Mouse (Mus musculus): ENCODE data around the gene P4hb. TPM values are rescaled to one million over a fixed set of nuclear protein-coding genes. Genes with fewer than 3 reads are reported as not detected.

The P4hb gene
- polyA plus RNA-seq, 1 experiment from 2014 or later = 519 TPM

DNA sequence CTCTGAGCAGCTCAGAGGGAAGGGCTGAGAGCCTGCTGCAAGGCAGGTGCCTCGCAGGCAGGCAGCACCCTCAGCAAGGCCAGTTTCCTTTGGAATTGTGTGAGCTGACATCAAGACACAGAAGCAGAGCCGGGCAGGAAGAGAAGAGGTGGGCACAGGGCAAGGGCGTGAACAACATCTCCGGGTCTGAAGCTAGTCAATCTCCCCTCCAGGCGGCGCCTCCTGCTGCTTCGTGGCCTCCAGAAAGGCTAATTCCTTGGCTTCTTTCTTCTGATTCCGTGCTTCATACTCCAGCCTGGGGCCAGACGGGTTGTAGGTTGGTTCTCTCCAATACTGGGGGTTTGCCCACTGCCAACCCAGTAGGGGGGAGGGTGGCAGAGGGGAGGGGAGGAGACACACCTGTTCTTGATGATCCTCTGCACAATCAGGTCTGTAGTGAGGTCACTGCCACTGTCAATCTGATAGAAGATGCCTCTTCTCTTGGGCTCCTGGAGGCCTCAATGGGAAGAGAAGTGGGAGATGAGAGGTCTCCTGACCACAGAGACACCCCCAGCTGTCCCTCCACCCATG lies 37.5 kb upstream of the P4hb start:
- WGBS = 85% methylated on average over 9 of the region's 9 CpGs
- Histone ChIP-seq H3K36me3 (peaks cover 87% of the 10 kb centered on the region), H3K27me3 (ENCODE audit: insufficient read depth, poor library complexity, severe bottlenecking) (peaks cover 35% of the 10 kb centered on the region), H3K4me3 (no peak overlapping the region), H3K4me1 (replicated peaks) (peaks cover 38% of the 10 kb centered on the region), H3K27ac (no peak overlapping the region), H3K9me3 (no peaks in the 10 kb centered on the region)
- no peak for DNase-seq (ENCODE audit: low spot score)

- Histone ChIP-seq H3K4me3 (0 out of 2 replicates have a peak overlapping the region, but pooled peaks have one; percentile 13), H3K9me3 (no peaks in the 10 kb centered on the region), H3K36me3 (peaks cover 89% of the 10 kb centered on the region), H3K4me1 (replicated peaks) (peaks cover 31% of the 10 kb centered on the region), H3K27me3 (ENCODE audit: insufficient read depth, poor library complexity, severe bottlenecking) (peaks cover 35% of the 10 kb centered on the region), H3K27ac (no peak overlapping the region)
- 38% methylated on average over 8 of the region's 8 CpGs for WGBS
- no peak for DNase-seq (ENCODE audit: low spot score)
Observed at GRCm38 (mm10) chr11:120609250-120609649, 36.2 kb upstream of the P4hb start.

DNA sequence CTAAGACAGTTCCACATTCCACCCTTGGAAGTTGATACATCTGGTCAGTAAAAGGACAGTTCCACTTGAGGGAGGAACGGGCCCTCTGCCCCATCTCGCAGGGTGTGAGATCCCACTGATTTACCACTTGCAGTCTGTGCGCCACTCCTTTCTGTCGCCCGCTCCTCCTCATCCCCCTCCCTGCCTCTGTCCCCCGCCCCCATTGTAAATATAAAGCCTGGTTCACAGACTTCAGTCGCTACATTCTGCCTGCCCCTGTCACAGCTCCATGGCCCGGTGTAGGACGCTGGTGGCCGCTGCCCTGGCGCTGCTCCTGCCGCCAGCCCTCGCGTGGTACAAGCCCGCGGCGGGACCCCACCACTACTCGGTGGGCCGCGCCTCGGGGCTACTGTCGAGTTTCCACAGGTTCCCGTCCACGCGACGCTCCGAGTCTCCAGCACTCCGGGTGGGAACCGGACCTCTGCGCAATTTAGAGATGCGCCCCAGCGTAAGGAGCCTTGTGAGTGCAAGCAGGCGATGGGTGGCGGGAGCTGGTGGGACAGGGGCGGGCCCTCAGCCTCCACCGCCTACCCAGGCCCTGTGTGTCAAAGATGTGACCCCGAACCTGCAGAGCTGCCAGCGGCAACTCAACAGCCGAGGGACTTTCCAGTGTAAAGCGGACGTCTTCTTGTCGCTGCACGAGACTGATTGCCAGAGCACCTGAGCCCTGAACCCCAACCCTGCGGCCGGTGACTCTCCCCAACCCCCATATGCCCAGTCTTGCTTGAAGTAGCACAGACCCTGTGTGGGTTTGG lies 35.4 kb upstream of the P4hb start, which contains the start of gene Npb:
TSS of gene Npb (plus strand) at position 237 of the 794 bp plus-strand sequence.
- Histone ChIP-seq H3K4me3 (peak within 1 kb of the TSS; percentile 43), H3K4me1 (replicated peaks) (peaks cover 31% of the 10 kb centered on the region), H3K27ac (peak within 1 kb of the TSS; percentile 73), H3K9me3 (no peaks in the 10 kb centered on the region), H3K27me3 (ENCODE audit: insufficient read depth, poor library complexity, severe bottlenecking) (peaks cover 35% of the 10 kb centered on the region), H3K36me3 (peaks cover 89% of the 10 kb centered on the region)
- WGBS = 6% methylated on average over 45 of the region's 45 CpGs
- DNase-seq (ENCODE audit: low spot score) = peak; percentile 30

DNA sequence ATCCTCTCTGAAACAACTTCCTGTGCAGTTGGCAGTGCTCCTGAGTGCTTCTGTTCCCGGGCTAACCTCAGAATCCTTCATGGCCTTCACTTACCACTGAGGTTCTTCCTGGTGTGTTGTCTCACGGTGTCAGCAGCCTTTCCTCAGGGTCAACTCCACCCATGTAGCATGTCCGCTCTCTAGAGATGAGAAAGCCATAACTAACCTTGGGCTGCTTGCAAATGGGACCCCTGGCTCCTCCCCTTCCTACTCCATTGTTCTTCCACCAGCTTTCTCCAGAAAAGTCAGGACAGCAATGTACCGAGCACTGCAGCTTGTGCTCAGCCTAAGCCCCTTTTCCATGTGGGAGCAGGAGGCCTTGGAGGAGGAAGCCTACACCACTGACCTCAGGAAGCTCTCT lies 33.7 kb upstream of the P4hb start:
- Histone ChIP-seq H3K27ac (peak overlapping the region; percentile 29; the same call in 1 of the 2 replicates), H3K36me3 (peaks cover 89% of the 10 kb centered on the region)
- no peak for DNase-seq (ENCODE audit: low spot score)

DNA sequence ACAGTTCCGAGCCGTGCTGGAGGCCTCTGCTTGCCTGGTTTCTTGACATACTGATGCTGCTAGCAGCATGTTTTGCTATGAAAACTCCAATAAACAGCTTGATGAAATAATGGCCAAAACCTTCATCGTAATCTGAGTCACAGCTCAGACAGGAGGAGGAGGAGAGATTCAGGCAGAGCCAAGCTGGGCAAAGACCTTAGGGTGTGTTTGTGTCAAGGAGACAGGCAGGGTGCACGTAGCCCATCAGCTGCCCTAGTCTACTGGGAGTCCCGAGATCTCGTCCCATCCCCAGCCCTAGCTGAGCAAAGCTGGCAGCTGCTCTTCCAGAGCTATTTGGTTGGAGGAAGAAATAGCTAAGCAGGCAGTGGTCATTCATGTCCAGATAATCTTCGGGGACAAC lies 32.6 kb upstream of the P4hb start:
- Histone ChIP-seq H3K4me3 (no peak overlapping the region), H3K36me3 (peaks cover 87% of the 10 kb centered on the region), H3K9me3 (no peaks in the 10 kb centered on the region), H3K27me3 (ENCODE audit: insufficient read depth, poor library complexity, severe bottlenecking) (peaks cover 35% of the 10 kb centered on the region), H3K4me1 (replicated peaks) (peaks cover 28% of the 10 kb centered on the region), H3K27ac (no peak overlapping the region)
- DNase-seq (ENCODE audit: low spot score) = no peak
- 90% methylated on average over 7 of the region's 7 CpGs for WGBS

More for the DNA sequence above, 33.7 kb upstream of the P4hb start:
- Histone ChIP-seq H3K27me3 (ENCODE audit: insufficient read depth, poor library complexity, severe bottlenecking) (peaks cover 35% of the 10 kb centered on the region), H3K4me1 (replicated peaks) (peaks cover 28% of the 10 kb centered on the region), H3K9me3 (no peaks in the 10 kb centered on the region), H3K4me3 (no peak overlapping the region)
- 73% methylated on average over 4 of the region's 4 CpGs for WGBS

GRCm38 (mm10) chr11:120603545-120603944 lies 30.5 kb upstream of the P4hb start:
- Histone ChIP-seq H3K36me3 (peaks cover 79% of the 10 kb centered on the region), H3K27me3 (ENCODE audit: insufficient read depth, poor library complexity, severe bottlenecking) (peaks cover 22% of the 10 kb centered on the region), H3K27ac (no peak overlapping the region), H3K9me3 (no peaks in the 10 kb centered on the region), H3K4me3 (no peak overlapping the region), H3K4me1 (replicated peaks) (peaks cover 32% of the 10 kb centered on the region)
- 90% methylated on average over 2 of the region's 2 CpGs for WGBS
- no peak for DNase-seq (ENCODE audit: low spot score)

DNA sequence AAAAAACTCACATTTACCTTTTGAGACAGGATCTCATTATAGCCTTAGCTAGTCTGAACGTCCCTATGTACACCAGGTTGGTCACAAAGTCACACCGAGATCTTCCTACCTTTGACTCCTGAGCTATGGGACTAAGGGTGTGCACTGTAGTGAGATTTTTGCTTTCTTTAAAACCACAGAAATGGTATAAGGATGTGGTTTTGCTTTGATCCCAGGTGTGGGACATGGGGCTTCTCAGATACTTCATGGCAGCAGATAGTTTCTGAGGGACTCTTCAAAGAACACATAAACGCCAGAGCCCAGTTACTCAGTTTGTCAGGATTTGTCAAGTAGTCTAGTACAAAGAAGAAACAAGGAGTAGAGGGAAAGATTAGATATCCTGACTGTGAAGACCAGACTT lies 27.7 kb upstream of the P4hb start:
- H3K4me3 ChIP-seq = no peak overlapping the region
- DNase-seq (ENCODE audit: low spot score) = no peak
- no peak overlapping the region for H3K27ac ChIP-seq
- H3K4me1 ChIP-seq (replicated peaks) = peaks cover 35% of the 10 kb centered on the region
- H3K27me3 ChIP-seq (ENCODE audit: insufficient read depth, poor library complexity, severe bottlenecking) = no peaks in the 10 kb centered on the region
- WGBS = 96% methylated on average over 3 of the region's 3 CpGs
- peaks cover 77% of the 10 kb centered on the region for H3K36me3 ChIP-seq
- H3K9me3 ChIP-seq = no peaks in the 10 kb centered on the region

GRCm38 (mm10) chr11:120598990-120599549 lies 26.0 kb upstream of the P4hb start:
- Histone ChIP-seq H3K4me1 (replicated peaks) (peaks cover 42% of the 10 kb centered on the region), H3K9me3 (no peaks in the 10 kb centered on the region), H3K4me3 (peak overlapping the region; percentile 91), H3K27ac (peak overlapping the region; percentile 99), H3K27me3 (ENCODE audit: insufficient read depth, poor library complexity, severe bottlenecking) (no peaks in the 10 kb centered on the region), H3K36me3 (peaks cover 77% of the 10 kb centered on the region)
- DNase-seq (ENCODE audit: low spot score) = no peak
- WGBS = 53% methylated on average over 17 of the region's 17 CpGs

DNA sequence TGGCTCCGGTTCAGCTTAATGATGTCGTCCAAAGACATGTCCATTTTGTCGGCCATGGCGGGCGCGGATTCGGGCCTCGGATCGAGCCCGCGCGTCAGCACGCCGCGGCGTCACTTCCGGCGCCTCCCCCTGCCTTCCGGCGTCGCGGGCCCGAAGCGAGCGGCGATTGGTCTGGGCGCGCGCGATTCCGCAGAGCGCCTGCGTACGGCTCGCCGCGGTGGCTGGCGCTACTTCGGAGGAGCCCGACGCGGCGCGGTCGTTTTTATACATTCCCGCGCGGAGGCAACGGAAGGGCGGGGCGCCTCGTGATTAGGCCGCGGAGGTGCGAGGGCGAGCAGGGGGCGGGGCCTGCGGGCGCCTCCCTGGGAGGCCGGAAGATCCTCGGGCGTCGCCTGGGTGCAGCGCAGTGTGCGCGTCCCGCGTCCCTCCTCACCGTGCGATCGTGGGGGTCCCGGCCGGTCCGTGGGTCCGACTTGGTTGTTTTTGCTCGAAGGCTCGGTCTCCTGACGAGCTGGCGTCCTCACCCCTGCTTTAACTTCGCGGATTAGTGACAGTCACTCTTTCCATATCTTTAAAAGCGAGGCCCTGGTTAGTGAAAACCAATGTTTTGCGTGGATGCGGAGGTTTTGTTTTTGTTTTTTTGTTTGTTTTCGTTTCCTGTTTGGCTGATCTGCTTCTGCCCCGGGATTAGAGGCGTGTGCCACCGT lies 25.4 kb upstream of the P4hb start, which contains the start of the genes Alyref and Anapc11:
TSS of gene Alyref (minus strand) at position 83 of the 707 bp plus-strand sequence.
TSS of gene Anapc11 (plus strand) at position 139 of the 707 bp plus-strand sequence.
- DNase-seq (ENCODE audit: low spot score) = peak; percentile 94
- Histone ChIP-seq H3K27ac (peak within 1 kb of the TSS; percentile 99), H3K27me3 (ENCODE audit: insufficient read depth, poor library complexity, severe bottlenecking) (no peaks in the 10 kb centered on the region), H3K4me1 (replicated peaks) (peaks cover 42% of the 10 kb centered on the region), H3K9me3 (no peaks in the 10 kb centered on the region), H3K36me3 (peaks cover 77% of the 10 kb centered on the region), H3K4me3 (peak within 1 kb of the TSS; percentile 91)
- WGBS = under 1% methylated on average over 88 of the region's 88 CpGs

GRCm38 (mm10) chr11:120597240-120598235 lies 24.5 kb upstream of the P4hb start:
- H3K27me3 ChIP-seq (ENCODE audit: insufficient read depth, poor library complexity, severe bottlenecking) = no peaks in the 10 kb centered on the region
- WGBS = 5% methylated on average over 98 of the region's 99 CpGs
- DNase-seq (ENCODE audit: low spot score) = peak; percentile 35
- H3K9me3 ChIP-seq = no peaks in the 10 kb centered on the region
- H3K36me3 ChIP-seq = peaks cover 77% of the 10 kb centered on the region
- H3K4me3 ChIP-seq = peak overlapping the region; percentile 91
- peaks cover 42% of the 10 kb centered on the region for H3K4me1 ChIP-seq (replicated peaks)
- H3K27ac ChIP-seq = peak overlapping the region; percentile 99

DNA sequence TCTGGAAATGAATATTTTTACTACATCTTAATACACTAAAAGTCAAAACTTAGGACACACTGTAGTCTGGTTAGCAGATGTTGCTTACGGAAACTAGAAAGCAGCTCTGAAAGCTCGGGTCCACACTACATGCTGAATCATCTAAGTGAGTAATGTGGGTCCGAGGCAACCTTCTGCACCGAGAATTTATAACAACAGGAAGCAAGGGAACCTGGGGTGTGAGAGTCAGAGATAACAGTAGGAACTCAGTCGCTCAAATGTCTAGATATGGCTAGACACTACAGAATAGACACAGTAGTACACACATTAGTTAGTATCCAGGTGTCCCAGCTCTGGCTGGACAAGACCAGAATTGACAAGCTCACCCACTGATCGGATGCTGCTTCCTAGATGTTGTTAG lies 15.5 kb upstream of the P4hb start:
- Histone ChIP-seq H3K27ac (no peak overlapping the region), H3K9me3 (peaks cover 4% of the 10 kb centered on the region), H3K4me1 (replicated peaks) (no peaks in the 10 kb centered on the region), H3K36me3 (peaks cover 99% of the 10 kb centered on the region), H3K27me3 (ENCODE audit: insufficient read depth, poor library complexity, severe bottlenecking) (no peaks in the 10 kb centered on the region), H3K4me3 (no peak overlapping the region)
- WGBS = 97% methylated on average over 6 of the region's 6 CpGs
- no peak for DNase-seq (ENCODE audit: low spot score)
